Mouse (Mus musculus): Measurements from ENCODE around the gene Ppif. TPM values are rescaled to one million over a fixed set of nuclear protein-coding genes. Genes with fewer than 3 reads are reported as not detected.

Ppif gene
- polyA plus RNA-seq, 1 experiment from 2014 or later = 80.0 TPM

- Histone ChIP-seq H3K9ac (ENCODE audit: low read depth, low read length) (no peak overlapping the region), H3K4me2 (replicated peaks; ENCODE audit: low read depth) (no peak overlapping the region), H3K27me3 (replicated peaks; ENCODE audit: control insufficient read depth, insufficient read depth, low read length) (no peaks in the 10 kb centered on the region), H3K9me3 (ENCODE audit: control insufficient read depth) (no peaks in the 10 kb centered on the region), H3K27ac (ENCODE audit: low read depth, low read length) (no peak overlapping the region), H3K4me3 (ENCODE audit: low read depth, low read length) (no peak overlapping the region), H3K4me1 (replicated peaks; ENCODE audit: control insufficient read depth, insufficient read depth, low read length) (peaks cover 10% of the 10 kb centered on the region; the same call in 1 of the 2 replicates), H3K36me3 (ENCODE audit: control insufficient read depth, insufficient read depth) (peaks cover 4% of the 10 kb centered on the region; the same call in 1 of the 2 replicates)
- WGBS = 42% methylated on average over 14 of the region's 14 CpGs
- TF ChIP-seq CTCF (IDR thresholded peaks at IDR 0.05; ENCODE audit: low read depth) = no peak
- no peak for ATAC-seq
Measured at GRCm38 (mm10) chr14:25738591-25739001, 44.6 kb downstream of the Ppif start.

GRCm38 (mm10) chr14:25739957-25740565 is 46.1 kb downstream of the Ppif start:
- WGBS = 88% methylated on average over 4 of the region's 4 CpGs
- no peak overlapping the region for H3K4me3 ChIP-seq (ENCODE audit: low read depth, low read length)
- no peaks in the 10 kb centered on the region for H3K27me3 ChIP-seq (replicated peaks; ENCODE audit: control insufficient read depth, insufficient read depth, low read length)
- peaks cover 10% of the 10 kb centered on the region; the same call in 1 of the 2 replicates for H3K4me1 ChIP-seq (replicated peaks; ENCODE audit: control insufficient read depth, insufficient read depth, low read length)
- no peak overlapping the region for H3K9ac ChIP-seq (ENCODE audit: low read depth, low read length)
- H3K36me3 ChIP-seq (ENCODE audit: control insufficient read depth, insufficient read depth) = peaks cover 10% of the 10 kb centered on the region
- H3K27ac ChIP-seq (ENCODE audit: low read depth, low read length) = no peak overlapping the region
- 0 out of 2 replicates have a peak, but pooled peaks have one; percentile 2 for TF ChIP-seq CTCF (IDR thresholded peaks at IDR 0.05; ENCODE audit: low read depth)
- ATAC-seq = no peak
- H3K4me2 ChIP-seq (replicated peaks; ENCODE audit: low read depth) = no peak overlapping the region
- no peaks in the 10 kb centered on the region for H3K9me3 ChIP-seq (ENCODE audit: control insufficient read depth)

- peaks cover 6% of the 10 kb centered on the region for H3K36me3 ChIP-seq (ENCODE audit: control insufficient read depth, insufficient read depth)
- H3K4me1 ChIP-seq (replicated peaks; ENCODE audit: control insufficient read depth, insufficient read depth, low read length) = peaks cover 14% of the 10 kb centered on the region; the same call in 1 of the 2 replicates
- no peak for TF ChIP-seq CTCF (IDR thresholded peaks at IDR 0.05; ENCODE audit: low read depth)
- no peaks in the 10 kb centered on the region for H3K27me3 ChIP-seq (replicated peaks; ENCODE audit: control insufficient read depth, insufficient read depth, low read length)
- ATAC-seq = no peak
- no peak overlapping the region for H3K4me3 ChIP-seq (ENCODE audit: low read depth, low read length)
- no peak overlapping the region for H3K27ac ChIP-seq (ENCODE audit: low read depth, low read length)
- H3K4me2 ChIP-seq (replicated peaks; ENCODE audit: low read depth) = no peak overlapping the region
- H3K9ac ChIP-seq (ENCODE audit: low read depth, low read length) = no peak overlapping the region
- WGBS = 65% methylated on average over 3 of the region's 3 CpGs
- H3K9me3 ChIP-seq (ENCODE audit: control insufficient read depth) = no peaks in the 10 kb centered on the region
Measured at GRCm38 (mm10) chr14:25741211-25741610, 47.3 kb downstream of the Ppif start.

DNA sequence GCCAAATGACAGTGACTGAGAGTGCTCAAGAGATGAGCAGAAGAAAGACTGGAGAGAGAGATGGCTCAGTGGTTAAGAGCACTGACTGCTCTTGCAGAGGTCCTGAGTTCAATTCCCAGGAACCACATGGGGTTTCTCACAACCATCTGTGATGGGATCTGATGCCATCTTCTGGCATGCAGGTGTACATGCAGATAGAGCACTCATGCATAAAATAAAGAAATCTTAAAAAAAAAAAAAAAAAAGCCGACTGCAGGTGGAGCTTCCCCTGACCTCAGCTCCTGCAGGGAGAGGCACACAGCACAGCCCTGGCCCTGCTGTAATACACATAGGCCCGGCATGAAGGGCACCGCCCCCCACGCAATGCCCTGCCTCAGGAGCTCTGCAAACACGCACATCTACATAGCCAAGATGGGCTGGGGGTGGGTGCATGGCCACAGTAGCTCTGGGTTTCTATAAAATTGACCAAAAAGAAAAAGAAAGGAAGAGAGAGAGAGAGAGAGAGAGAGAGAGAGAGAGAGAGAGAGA is 48.0 kb downstream of the Ppif start:
- 52% methylated on average over 5 of the region's 5 CpGs for WGBS
- no peak overlapping the region for H3K9ac ChIP-seq (ENCODE audit: low read depth, low read length)
- no peak overlapping the region for H3K4me3 ChIP-seq (ENCODE audit: low read depth, low read length)

GRCm38 (mm10) chr14:25742943-25743342 is 49.0 kb downstream of the Ppif start:
- Histone ChIP-seq H3K9me3 (ENCODE audit: control insufficient read depth) (no peaks in the 10 kb centered on the region), H3K4me2 (replicated peaks; ENCODE audit: low read depth) (no peak overlapping the region), H3K9ac (ENCODE audit: low read depth, low read length) (no peak overlapping the region), H3K27ac (ENCODE audit: low read depth, low read length) (no peak overlapping the region), H3K4me1 (replicated peaks; ENCODE audit: control insufficient read depth, insufficient read depth, low read length) (peaks cover 14% of the 10 kb centered on the region; the same call in 1 of the 2 replicates), H3K36me3 (ENCODE audit: control insufficient read depth, insufficient read depth) (peaks cover 15% of the 10 kb centered on the region), H3K27me3 (replicated peaks; ENCODE audit: control insufficient read depth, insufficient read depth, low read length) (no peaks in the 10 kb centered on the region), H3K4me3 (ENCODE audit: low read depth, low read length) (no peak overlapping the region)
- TF ChIP-seq CTCF (IDR thresholded peaks at IDR 0.05; ENCODE audit: low read depth) = no peak
- 78% methylated on average over 5 of the region's 5 CpGs for WGBS
- ATAC-seq = no peak

More for the DNA sequence above, 48.0 kb downstream of the Ppif start:
- Histone ChIP-seq H3K9me3 (ENCODE audit: control insufficient read depth) (no peaks in the 10 kb centered on the region), H3K4me1 (replicated peaks; ENCODE audit: control insufficient read depth, insufficient read depth, low read length) (peaks cover 14% of the 10 kb centered on the region; the same call in 1 of the 2 replicates), H3K36me3 (ENCODE audit: control insufficient read depth, insufficient read depth) (peaks cover 12% of the 10 kb centered on the region), H3K27me3 (replicated peaks; ENCODE audit: control insufficient read depth, insufficient read depth, low read length) (no peaks in the 10 kb centered on the region), H3K27ac (ENCODE audit: low read depth, low read length) (no peak overlapping the region), H3K4me2 (replicated peaks; ENCODE audit: low read depth) (no peak overlapping the region)
- TF ChIP-seq CTCF (IDR thresholded peaks at IDR 0.05; ENCODE audit: low read depth) = peak; percentile 56
- ATAC-seq = no peak

DNA sequence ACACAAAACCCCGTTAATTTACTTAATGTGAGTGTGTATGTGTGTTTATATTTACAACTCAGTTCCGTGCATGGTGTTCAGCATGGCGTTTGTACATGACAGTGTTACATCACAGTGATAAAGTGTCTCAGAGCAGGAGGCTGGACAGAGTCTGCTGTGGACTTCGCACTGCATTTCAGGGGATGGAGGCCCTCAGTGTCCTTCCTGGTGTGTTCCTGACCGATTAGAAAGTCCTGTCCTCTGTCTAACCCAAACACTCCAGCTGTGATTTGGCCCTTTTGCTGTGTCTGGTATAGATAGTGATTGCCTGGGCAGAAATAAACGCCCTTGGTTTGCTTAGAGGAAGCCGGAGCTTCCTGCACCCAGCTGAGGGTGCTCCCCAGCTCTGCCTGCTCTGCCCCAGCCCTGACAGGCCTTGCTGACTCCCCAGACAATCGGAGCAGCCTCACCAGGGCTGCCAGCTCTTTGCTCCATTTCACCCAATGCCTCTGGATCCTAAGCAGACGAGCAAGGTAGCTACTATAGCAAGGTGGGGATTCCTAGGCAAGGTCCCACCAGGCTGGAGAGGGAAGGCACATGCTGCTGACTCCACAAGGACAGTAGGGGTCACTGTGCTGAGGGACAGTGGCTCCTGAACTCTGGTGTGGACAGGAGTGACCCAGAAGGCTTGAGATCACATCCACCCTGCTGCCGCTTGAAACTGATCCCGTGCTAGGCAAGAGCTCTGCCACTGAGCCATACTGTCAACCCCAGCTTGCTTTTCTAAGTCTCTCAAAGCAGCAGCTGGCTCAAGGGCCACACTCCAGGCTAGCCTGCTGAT is 51.6 kb downstream of the Ppif start:
- peak overlapping the region; percentile 88 for H3K27ac ChIP-seq (ENCODE audit: low read depth, low read length)

More for the DNA sequence above, 51.6 kb downstream of the Ppif start:
- ATAC-seq = peak; percentile 78
- Histone ChIP-seq H3K4me3 (ENCODE audit: low read depth, low read length) (no peak overlapping the region), H3K4me1 (replicated peaks; ENCODE audit: control insufficient read depth, insufficient read depth, low read length) (peaks cover 10% of the 10 kb centered on the region; the same call in 1 of the 2 replicates), H3K27me3 (replicated peaks; ENCODE audit: control insufficient read depth, insufficient read depth, low read length) (no peaks in the 10 kb centered on the region), H3K9ac (ENCODE audit: low read depth, low read length) (no peak overlapping the region), H3K4me2 (replicated peaks; ENCODE audit: low read depth) (no peak overlapping the region), H3K36me3 (ENCODE audit: control insufficient read depth, insufficient read depth) (peaks cover 15% of the 10 kb centered on the region), H3K9me3 (ENCODE audit: control insufficient read depth) (no peaks in the 10 kb centered on the region)
- TF ChIP-seq CTCF (IDR thresholded peaks at IDR 0.05; ENCODE audit: low read depth) = peak; percentile 48
- WGBS = 34% methylated on average over 11 of the region's 11 CpGs

Measured in intestine, postnatal 0 days (tissue).